ENCODE assay signal across 15 mouse cellular contexts in genomic region chr2:58052821-58053581, GRCm38 (mm10). TPM values are rescaled to one million over a fixed set of nuclear protein-coding genes. Genes with fewer than 3 reads are reported as not detected.
A peak's percentile ranks its signal among the peaks of the same experiment; 100 is the strongest.
DNase-seq lines count a peak whose midpoint lies in the region; ATAC-seq lines count a peak whose summit lies in the region.
"Had no signal": no experiment of that assay in that cellular context is flagged by ENCODE, and none has a peak within 500 bp of the region (broad histone marks: within the 10 kb centered on the region; RNA-seq: fewer than 3 reads in every experiment).

TSS of gene Ermn (minus strand) at chr2:58052864.

- DNase-seq in left cerebral cortex, adult 11 months (ENCODE audit: low spot score) = peak; percentile 28
- no peak for DNase-seq in left cerebral cortex, postnatal 10 days (ENCODE audit: extremely low spot score in 1 of 2, low spot score in 2 of 2)
- peak; percentile 11 to 12 for DNase-seq in layer of hippocampus, postnatal 36 days
- no peak for DNase-seq in heart, postnatal 10 days
- no peak for DNase-seq in B cell, adult 2 months
- DNase-seq: heart, adult 11 months had no signal

- H3K9me3 ChIP-seq in forebrain, embryonic 13.5 days (replicated peaks) = no peaks in the 10 kb centered on the region
- no peaks in the 10 kb centered on the region for H3K9me3 ChIP-seq in neural tube, embryonic 15.5 days (replicated peaks)
- no peaks in the 10 kb centered on the region for H3K9me3 ChIP-seq in intestine, embryonic 15.5 days
- H3K9me3 ChIP-seq: megakaryocyte, embryonic 14.5 days had no signal

- intact Hi-C loops in left cerebral cortex, postnatal 10 days (cut with DNase I) = no loop called here
- intact Hi-C loops in heart, postnatal 10 days (cut with DNase I) = loop anchor here (10.0 kb wide), 1 partner anchor 402 kb away; no protein-coding TSS in a partner anchor

- ATAC-seq in forebrain, embryonic 13.5 days = peak; percentile 89
- ATAC-seq in neural tube, embryonic 15.5 days (ENCODE audit: low FRiP score) = peak; percentile 78; the same call in 1 of the 2 replicates
- no peak for ATAC-seq in intestine, embryonic 15.5 days

- H3K27ac ChIP-seq in forebrain, embryonic 13.5 days = no peak within 1 kb of the TSS; the same call in 1 of the 2 replicates
- no peak within 1 kb of the TSS for H3K27ac ChIP-seq in neural tube, embryonic 15.5 days (replicated peaks)
- no peak within 1 kb of the TSS for H3K27ac ChIP-seq in intestine, embryonic 15.5 days

- H3K4me3 ChIP-seq in forebrain, embryonic 13.5 days = 0 out of 2 replicates have a peak within 1 kb of the TSS, but pooled peaks have one; percentile 6
- H3K4me3 ChIP-seq in neural tube, embryonic 15.5 days (replicated peaks) = no peak within 1 kb of the TSS
- H3K4me3 ChIP-seq in intestine, embryonic 15.5 days (replicated peaks) = no peak within 1 kb of the TSS
- H3K4me3 ChIP-seq: megakaryocyte, embryonic 14.5 days had no signal

- no peaks in the 10 kb centered on the region for H3K36me3 ChIP-seq in forebrain, embryonic 13.5 days (ENCODE audit: poor library complexity, severe bottlenecking)
- H3K36me3 ChIP-seq in neural tube, embryonic 15.5 days = no peaks in the 10 kb centered on the region
- no peaks in the 10 kb centered on the region for H3K36me3 ChIP-seq in intestine, embryonic 15.5 days

- peak within 1 kb of the TSS; percentile 41 for H3K4me2 ChIP-seq in forebrain, embryonic 13.5 days
- peak within 1 kb of the TSS; percentile 3; the same call in 1 of the 2 replicates for H3K4me2 ChIP-seq in neural tube, embryonic 15.5 days
- H3K4me2 ChIP-seq in intestine, embryonic 15.5 days (replicated peaks) = no peak within 1 kb of the TSS

- WGBS in forebrain, embryonic 13.5 days = 2% methylated on average over 7 of the region's 7 CpGs
- WGBS in neural tube, embryonic 15.5 days = 16% methylated on average over 7 of the region's 7 CpGs
- WGBS in intestine, embryonic 15.5 days = 48% methylated on average over 7 of the region's 7 CpGs

- no peak within 1 kb of the TSS for H3K9ac ChIP-seq in forebrain, embryonic 13.5 days
- no peak within 1 kb of the TSS for H3K9ac ChIP-seq in neural tube, embryonic 15.5 days (replicated peaks)
- H3K9ac ChIP-seq in intestine, embryonic 15.5 days = no peak within 1 kb of the TSS

- H3K27me3 ChIP-seq in forebrain, embryonic 13.5 days = no peaks in the 10 kb centered on the region; the same call in 1 of the 2 replicates
- H3K27me3 ChIP-seq in neural tube, embryonic 15.5 days (replicated peaks) = no peaks in the 10 kb centered on the region
- no peaks in the 10 kb centered on the region for H3K27me3 ChIP-seq in intestine, embryonic 15.5 days (replicated peaks)

- H3K4me1 ChIP-seq in forebrain, embryonic 13.5 days = peaks cover 23% of the 10 kb centered on the region; the same call in 1 of the 2 replicates
- H3K4me1 ChIP-seq in neural tube, embryonic 15.5 days = no peaks in the 10 kb centered on the region
- no peaks in the 10 kb centered on the region for H3K4me1 ChIP-seq in intestine, embryonic 15.5 days (replicated peaks)
- H3K4me1 ChIP-seq: megakaryocyte, embryonic 14.5 days had no signal

RNA-seq across cellular contexts. Expression of gene Ermn, which starts in this region (rescaled TPM):
- total RNA-seq in left cerebral cortex, postnatal 10 days (2021) = 1 to 10 TPM in 1 of 2 experiments, under 1 TPM in 1; 0.73 to 1.4 TPM
- 1.6 and 2.0 TPM in 2 replicates for polyA plus RNA-seq in forebrain, embryonic 13.5 days (2015; fragmentation: Nextera tagmentation; extraction: Ambion mirVana)
- 10 to 100 TPM; 28.7 to 29.3 TPM for total RNA-seq in layer of hippocampus, postnatal 36 days (2021)
- 0.54 and 0.55 TPM in 2 replicates for polyA plus RNA-seq in neural tube, embryonic 15.5 days (2015; fragmentation: Nextera tagmentation; extraction: Ambion mirVana)
- not detected for total RNA-seq in heart, postnatal 10 days (2021)
- 0.04 TPM in 1 of 2 replicates, not detected in the other for polyA plus RNA-seq in intestine, embryonic 15.5 days (2015; fragmentation: Nextera tagmentation; extraction: Ambion mirVana)
- total RNA-seq: adrenal gland, adult 18-20 months; common myeloid progenitor, adult 5-6 weeks; liver, adult 2 months had no signal
- polyA plus RNA-seq: intestine, embryonic 14.5 days; liver, adult 2 months; urinary bladder, adult 2 months had no signal

Comparison
In these comparisons a context has a peak if more than half of its experiments do, and no peak if none do; other contexts are left out.
1. RNA of gene Ermn (total RNA-seq): 28.7 to 29.3 TPM in layer of hippocampus, postnatal 36 days; 0.73 to 1.4 TPM in left cerebral cortex, postnatal 10 days and not detected in heart, postnatal 10 days; every median in the first group is over 10 times any median in the second.
2. DNase-seq: peak in left cerebral cortex, adult 11 months (single experiment) and layer of hippocampus, postnatal 36 days (2 of 2); none in left cerebral cortex, postnatal 10 days (0 of 2), heart, postnatal 10 days (0 of 2) and B cell, adult 2 months (0 of 2).
3. Peak in ATAC-seq and H3K4me2 ChIP-seq in neural tube, embryonic 15.5 days; RNA of the gene not detected or under 1 TPM.